Mouse (Mus musculus): ENCODE results near the gene Lrrfip1. TPM values are rescaled to one million over a fixed set of nuclear protein-coding genes. Genes with fewer than 3 reads are reported as not detected.

The Lrrfip1 gene
- polyA plus RNA-seq, 1 experiment = 83.3 TPM

DNA sequence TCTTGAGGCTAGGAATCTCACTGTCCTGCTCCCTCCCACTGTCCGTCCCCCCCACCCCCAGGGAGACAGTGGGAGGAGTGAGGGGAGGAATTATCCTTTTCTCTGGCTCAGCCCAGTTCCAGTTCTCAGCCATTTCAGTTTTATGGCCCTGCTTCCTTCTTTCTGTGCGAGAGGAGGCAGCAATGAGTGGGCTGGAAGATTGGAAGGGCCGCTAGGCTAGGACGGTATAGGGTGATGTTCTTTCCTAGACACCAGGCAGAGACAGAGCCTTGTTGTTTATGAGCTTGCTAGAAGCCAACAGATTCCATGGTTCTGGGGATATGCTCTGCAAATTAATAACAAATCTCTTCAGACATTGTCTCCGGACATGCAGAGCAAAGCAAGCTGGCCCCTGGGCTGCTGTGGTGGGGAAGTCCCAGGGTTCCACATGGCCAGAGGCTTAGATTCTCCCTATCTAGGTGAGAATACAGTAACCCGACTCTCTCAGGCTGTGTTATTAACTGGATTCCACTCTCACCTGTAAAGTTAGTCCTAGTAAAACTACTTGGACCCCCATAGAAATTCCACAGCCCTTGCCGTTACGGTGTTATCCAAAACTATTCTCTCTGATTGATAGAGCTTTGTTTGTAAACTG, 53.0 kb downstream of the Lrrfip1 start:
- H3K79me2 ChIP-seq (ENCODE audit: control insufficient read depth, insufficient read depth) = peaks cover 79% of the 10 kb centered on the region
- H3K4me3 ChIP-seq = peak overlapping the region; percentile 95
- H3K27me3 ChIP-seq (ENCODE audit: control insufficient read depth, insufficient read depth, insufficient read length) = no peaks in the 10 kb centered on the region
- H3ac ChIP-seq (ENCODE audit: control insufficient read depth, insufficient read length) = no peak overlapping the region
- TF ChIP-seq SRF (IDR thresholded peaks at IDR 0.05; ENCODE audit: control insufficient read depth, insufficient read length, low read depth) = no peak
- no peak for TF ChIP-seq POLR2AphosphoS2 (IDR thresholded peaks at IDR 0.05; ENCODE audit: insufficient read length, low read depth)
- no peak for TF ChIP-seq POLR2A (IDR thresholded peaks at IDR 0.05; ENCODE audit: insufficient read length, low read depth)
- TF ChIP-seq REST (IDR thresholded peaks at IDR 0.05; ENCODE audit: insufficient read depth, insufficient read length) = no peak
- no peak for TF ChIP-seq MYOG (IDR thresholded peaks at IDR 0.05; ENCODE audit: control insufficient read depth in 1 of 3, insufficient read depth in 1 of 3, insufficient read length in 2 of 3, low read depth in 2 of 3)
- no peak for TF ChIP-seq MYOD1 (IDR thresholded peaks at IDR 0.05; ENCODE audit: control insufficient read depth in 1 of 3, insufficient read length in 2 of 3, low read depth in 2 of 3)
- no peak for TF ChIP-seq USF1 (IDR thresholded peaks at IDR 0.05; ENCODE audit: low read depth)
- TF ChIP-seq E2F4 (IDR thresholded peaks at IDR 0.05; ENCODE audit: insufficient read depth) = no peak
- TF ChIP-seq TCF12 (IDR thresholded peaks at IDR 0.05; ENCODE audit: insufficient read depth, poor library complexity, severe bottlenecking) = no peak
- TF ChIP-seq MAX (IDR thresholded peaks at IDR 0.05; ENCODE audit: low read depth) = no peak
- no peak for TF ChIP-seq CEBPB (IDR thresholded peaks at IDR 0.05; ENCODE audit: insufficient read depth, poor library complexity, severe bottlenecking)
- TF ChIP-seq TCF3 (IDR thresholded peaks at IDR 0.05; ENCODE audit: insufficient read length, low read depth) = no peak
- H3K4me2 ChIP-seq (ENCODE audit: low read depth) = peak overlapping the region; percentile 95
- H3K36me3 ChIP-seq (ENCODE audit: control insufficient read depth, insufficient read depth) = no peaks in the 10 kb centered on the region

DNA sequence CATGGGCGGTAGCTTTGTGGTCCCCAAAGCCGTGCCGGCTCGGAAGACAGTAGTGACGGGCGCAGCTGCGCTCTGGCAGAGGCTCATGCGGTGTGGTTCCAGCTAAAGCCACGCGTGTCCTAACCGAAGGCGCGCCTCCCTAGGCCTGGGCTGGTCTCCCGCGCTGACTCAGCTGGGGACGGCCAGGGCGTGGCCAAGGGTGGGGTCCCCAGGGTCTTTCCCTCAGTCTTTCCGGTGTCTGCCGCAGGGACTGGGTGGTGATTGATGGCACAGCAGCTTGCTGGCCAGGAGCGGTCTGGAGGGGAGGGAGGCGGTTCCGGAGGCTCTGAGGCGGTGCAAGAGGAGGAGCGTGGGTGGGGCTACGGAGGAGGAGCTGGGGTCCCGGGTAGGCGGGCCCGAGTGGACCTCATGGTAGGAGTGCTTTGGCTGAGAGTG, 54.2 kb downstream of the Lrrfip1 start:
- Histone ChIP-seq H3K4me2 (ENCODE audit: low read depth) (peak overlapping the region; percentile 95), H3ac (ENCODE audit: control insufficient read depth, insufficient read length) (peak overlapping the region; percentile 45), H3K27me3 (ENCODE audit: control insufficient read depth, insufficient read depth, insufficient read length) (no peaks in the 10 kb centered on the region), H3K36me3 (ENCODE audit: control insufficient read depth, insufficient read depth) (no peaks in the 10 kb centered on the region), H3K4me3 (peak overlapping the region; percentile 95), H3K79me2 (ENCODE audit: control insufficient read depth, insufficient read depth) (peaks cover 86% of the 10 kb centered on the region)
- TF ChIP-seq MAX (IDR thresholded peaks at IDR 0.05; ENCODE audit: low read depth) (no peak), CEBPB (IDR thresholded peaks at IDR 0.05; ENCODE audit: insufficient read depth, poor library complexity, severe bottlenecking) (no peak), MYOD1 (IDR thresholded peaks at IDR 0.05; ENCODE audit: control insufficient read depth in 1 of 3, insufficient read length in 2 of 3, low read depth in 2 of 3) (peak; percentile 56 to 97 (median 96)), POLR2AphosphoS2 (IDR thresholded peaks at IDR 0.05; ENCODE audit: insufficient read length, low read depth) (peak; percentile 76), MYOG (IDR thresholded peaks at IDR 0.05; ENCODE audit: control insufficient read depth in 1 of 3, insufficient read depth in 1 of 3, insufficient read length in 2 of 3, low read depth in 2 of 3) (peak; percentile 52 to 94 (median 76)), SRF (IDR thresholded peaks at IDR 0.05; ENCODE audit: control insufficient read depth, insufficient read length, low read depth) (no peak), USF1 (IDR thresholded peaks at IDR 0.05; ENCODE audit: low read depth) (no peak), TCF3 (IDR thresholded peaks at IDR 0.05; ENCODE audit: insufficient read length, low read depth) (peak; percentile 85), POLR2A (IDR thresholded peaks at IDR 0.05; ENCODE audit: insufficient read length, low read depth) (peak; percentile 96), REST (IDR thresholded peaks at IDR 0.05; ENCODE audit: insufficient read depth, insufficient read length) (no peak), E2F4 (IDR thresholded peaks at IDR 0.05; ENCODE audit: insufficient read depth) (no peak), TCF12 (IDR thresholded peaks at IDR 0.05; ENCODE audit: insufficient read depth, poor library complexity, severe bottlenecking) (peak; percentile 39)

DNA sequence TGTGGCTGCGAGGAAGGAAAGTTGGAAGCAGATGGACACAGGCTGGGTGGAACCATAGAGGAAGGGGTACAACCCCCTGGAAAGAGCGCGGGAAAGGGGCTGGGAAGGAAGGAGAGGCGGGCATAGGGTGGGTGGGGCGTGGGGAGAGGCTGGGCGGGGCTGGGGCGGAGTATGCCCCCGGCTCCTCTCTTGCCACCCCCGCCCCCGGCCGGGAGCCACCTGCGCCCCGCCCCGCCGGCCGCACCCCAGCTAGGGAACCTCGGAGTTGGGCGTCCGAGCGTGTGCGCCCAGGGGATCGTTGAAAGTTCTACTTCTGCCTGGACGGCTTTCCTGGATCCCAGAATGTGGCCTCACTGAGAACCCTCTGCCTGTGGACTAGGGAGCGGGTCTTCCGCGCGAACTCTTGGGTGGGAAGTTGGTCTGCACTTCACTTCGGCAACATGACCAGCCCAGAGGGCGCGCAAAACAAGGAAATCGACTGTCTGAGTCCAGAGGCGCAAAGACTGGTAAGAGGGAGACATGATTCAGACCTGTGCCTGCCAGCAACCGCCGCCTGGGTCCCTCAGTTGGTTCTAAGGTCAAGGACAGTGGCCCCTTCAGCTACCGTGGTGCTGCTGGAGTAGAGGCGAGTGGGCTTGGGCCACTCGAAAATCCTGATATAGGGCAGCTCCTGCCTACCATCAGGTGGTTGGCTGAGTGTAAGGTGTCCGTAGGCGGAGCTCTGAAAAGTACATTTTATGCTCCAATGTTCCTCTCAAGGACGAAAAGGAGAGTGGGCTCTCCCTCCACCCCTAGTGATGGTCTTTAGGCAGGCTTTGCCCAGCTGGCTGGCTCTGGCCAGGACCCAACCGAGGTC, 54.9 kb downstream of the Lrrfip1 start:
- Histone ChIP-seq H3ac (ENCODE audit: control insufficient read depth, insufficient read length) (peak overlapping the region; percentile 45), H3K4me3 (peak overlapping the region; percentile 95), H3K79me2 (ENCODE audit: control insufficient read depth, insufficient read depth) (peaks cover 86% of the 10 kb centered on the region), H3K36me3 (ENCODE audit: control insufficient read depth, insufficient read depth) (no peaks in the 10 kb centered on the region), H3K4me2 (ENCODE audit: low read depth) (peak overlapping the region; percentile 70), H3K27me3 (ENCODE audit: control insufficient read depth, insufficient read depth, insufficient read length) (no peaks in the 10 kb centered on the region)
- TF ChIP-seq POLR2AphosphoS2 (IDR thresholded peaks at IDR 0.05; ENCODE audit: insufficient read length, low read depth) (peak; percentile 61), E2F4 (IDR thresholded peaks at IDR 0.05; ENCODE audit: insufficient read depth) (no peak), MYOD1 (IDR thresholded peaks at IDR 0.05; ENCODE audit: control insufficient read depth in 1 of 3, insufficient read length in 2 of 3, low read depth in 2 of 3) (peak in 1 of 3 experiments; percentile 36), MYOG (IDR thresholded peaks at IDR 0.05; ENCODE audit: control insufficient read depth in 1 of 3, insufficient read depth in 1 of 3, insufficient read length in 2 of 3, low read depth in 2 of 3) (peak in 1 of 3 experiments; percentile 39), REST (IDR thresholded peaks at IDR 0.05; ENCODE audit: insufficient read depth, insufficient read length) (no peak), SRF (IDR thresholded peaks at IDR 0.05; ENCODE audit: control insufficient read depth, insufficient read length, low read depth) (no peak), CEBPB (IDR thresholded peaks at IDR 0.05; ENCODE audit: insufficient read depth, poor library complexity, severe bottlenecking) (no peak), USF1 (IDR thresholded peaks at IDR 0.05; ENCODE audit: low read depth) (no peak), TCF3 (IDR thresholded peaks at IDR 0.05; ENCODE audit: insufficient read length, low read depth) (no peak), TCF12 (IDR thresholded peaks at IDR 0.05; ENCODE audit: insufficient read depth, poor library complexity, severe bottlenecking) (no peak), POLR2A (IDR thresholded peaks at IDR 0.05; ENCODE audit: insufficient read length, low read depth) (peak; percentile 66), MAX (IDR thresholded peaks at IDR 0.05; ENCODE audit: low read depth) (no peak)

DNA sequence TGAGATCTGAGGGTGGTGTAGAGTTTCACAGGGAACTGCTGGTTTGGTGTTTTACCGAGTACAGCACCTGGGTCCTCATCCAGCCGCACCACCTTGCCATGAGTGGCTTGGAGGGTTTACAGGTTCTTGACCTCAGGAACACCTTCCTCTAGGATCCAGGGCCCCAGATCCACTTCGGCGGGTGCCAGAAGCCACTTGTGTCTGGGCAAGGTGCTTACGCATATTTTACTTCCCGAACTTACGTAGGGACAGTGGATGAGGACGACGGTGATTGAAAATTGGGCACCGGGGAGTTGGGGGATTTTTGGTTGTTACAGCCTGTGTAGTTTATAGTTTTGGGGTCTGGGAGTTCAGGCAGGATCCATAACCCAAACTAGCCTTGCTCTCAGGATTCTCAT, 55.5 kb downstream of the Lrrfip1 start:
- Histone ChIP-seq H3K27me3 (ENCODE audit: control insufficient read depth, insufficient read depth, insufficient read length) (no peaks in the 10 kb centered on the region), H3ac (ENCODE audit: control insufficient read depth, insufficient read length) (peak overlapping the region; percentile 45), H3K79me2 (ENCODE audit: control insufficient read depth, insufficient read depth) (peaks cover 86% of the 10 kb centered on the region), H3K4me2 (ENCODE audit: low read depth) (peak overlapping the region; percentile 57), H3K36me3 (ENCODE audit: control insufficient read depth, insufficient read depth) (no peaks in the 10 kb centered on the region), H3K4me3 (peak overlapping the region; percentile 95)
- no peak for TF ChIP-seq POLR2A (IDR thresholded peaks at IDR 0.05; ENCODE audit: insufficient read length, low read depth)
- no peak for TF ChIP-seq E2F4 (IDR thresholded peaks at IDR 0.05; ENCODE audit: insufficient read depth)
- no peak for TF ChIP-seq MYOG (IDR thresholded peaks at IDR 0.05; ENCODE audit: control insufficient read depth in 1 of 3, insufficient read depth in 1 of 3, insufficient read length in 2 of 3, low read depth in 2 of 3)
